Comparison of ENCODE assay signal across 13 mouse cellular contexts in the genomic region with DNA sequence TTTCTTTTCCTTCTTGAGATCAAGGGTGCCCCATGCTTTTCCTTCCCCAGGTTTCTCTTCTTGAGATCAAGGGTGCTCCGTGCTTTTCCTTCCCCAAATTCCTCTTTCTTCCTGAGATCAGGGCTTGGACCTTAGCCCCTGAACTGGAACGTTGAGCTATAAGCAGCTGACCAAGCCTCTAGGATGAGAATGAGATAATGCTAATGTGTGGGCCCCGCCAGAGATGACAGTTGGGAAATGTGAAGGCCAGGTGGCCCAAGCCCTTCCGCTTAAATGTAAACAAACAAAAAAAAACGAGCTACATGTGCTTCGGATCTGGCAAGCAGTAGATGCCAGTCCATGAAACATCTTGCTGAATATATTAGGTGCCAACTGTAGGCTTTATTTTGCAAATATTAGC.
"Had no signal": no experiment of that assay in that cellular context is flagged by ENCODE, and none has a peak within 500 bp of the region (broad histone marks: within the 10 kb centered on the region; RNA-seq: fewer than 3 reads in every experiment).

No protein-coding gene starts in this region.

- H3K4me3 ChIP-seq: left cerebral cortex, adult 2 months; liver, embryonic 13.5 days; myocyte; neural tube, embryonic 13.5 days had no signal

- DNase-seq: kidney, postnatal 10 days; kidney, postnatal 36 days; layer of hippocampus, postnatal 36 days; liver, embryonic 13.5 days; lung, adult 2 months; lung, postnatal 14 days; lung, postnatal 4 days; midbrain, embryonic 14.5 days; thymus, adult 18-20 months; thymus, postnatal 36 days had no signal

- H3K27me3 ChIP-seq: liver, embryonic 13.5 days; neural tube, embryonic 13.5 days had no signal

- H3K27ac ChIP-seq: left cerebral cortex, adult 2 months; liver, embryonic 13.5 days; neural tube, embryonic 13.5 days had no signal

- H3K4me1 ChIP-seq: liver, embryonic 13.5 days had no signal
